Mouse (Mus musculus): ENCODE measurements around the gene Pex5l. TPM values are rescaled to one million over a fixed set of nuclear protein-coding genes. Genes with fewer than 3 reads are reported as not detected.

The Pex5l gene
- 0.10 and 0.19 TPM in 2 replicates for polyA plus RNA-seq (2012; ENCODE audit: low replicate concordance)

GRCm38 (mm10) chr3:33142901-33143461, at the start of gene Pex5l:
Pex5l (minus strand) TSS chr3:33143247.

